Mouse (Mus musculus): ENCODE results near the gene Gtpbp3. TPM values are rescaled to one million over a fixed set of nuclear protein-coding genes. Genes with fewer than 3 reads are reported as not detected.
A peak's percentile ranks its signal among the peaks of the same experiment; 100 is the strongest.

Gene Gtpbp3
- polyA plus RNA-seq, 1 experiment from 2014 or later: 14.8 TPM

- Histone ChIP-seq H3K4me2 (ENCODE audit: low read depth, low read length) (no peak overlapping the region), H3K27me3 (ENCODE audit: control insufficient read depth, insufficient read depth, low read length) (no peaks in the 10 kb centered on the region), H3K36me3 (ENCODE audit: control insufficient read depth, insufficient read depth, low read length) (no peaks in the 10 kb centered on the region), H3K4me1 (ENCODE audit: control insufficient read depth, insufficient read depth, low read length) (peaks cover 10% of the 10 kb centered on the region), H3K9me3 (replicated peaks; ENCODE audit: control insufficient read depth, low read length) (no peaks in the 10 kb centered on the region), H3K4me3 (replicated peaks; ENCODE audit: low read length) (no peak overlapping the region), H3K9ac (ENCODE audit: low read length) (peak overlapping the region; percentile 84; the same call in 1 of the 2 replicates), H3K27ac (ENCODE audit: low read length) (no peak overlapping the region)
- WGBS: 89% methylated on average over 25 of the region's 25 CpGs
- ATAC-seq (ENCODE audit: insufficient read depth, low FRiP score): no peak
Measured at GRCm38 (mm10) chr8:71474785-71475701, 12.9 kb upstream of the Gtpbp3 start.

GRCm38 (mm10) chr8:71475702-71476075 lies 12.2 kb upstream of the Gtpbp3 start:
- no peak for ATAC-seq (ENCODE audit: insufficient read depth, low FRiP score)
- no peaks in the 10 kb centered on the region for H3K9me3 ChIP-seq (replicated peaks; ENCODE audit: control insufficient read depth, low read length)
- peak overlapping the region; percentile 83 for H3K4me2 ChIP-seq (ENCODE audit: low read depth, low read length)
- H3K4me3 ChIP-seq (replicated peaks; ENCODE audit: low read length): peak overlapping the region; percentile 62
- H3K9ac ChIP-seq (ENCODE audit: low read length): peak overlapping the region; percentile 84
- 21% methylated on average over 4 of the region's 4 CpGs for WGBS
- no peaks in the 10 kb centered on the region for H3K27me3 ChIP-seq (ENCODE audit: control insufficient read depth, insufficient read depth, low read length)
- peaks cover 4% of the 10 kb centered on the region for H3K4me1 ChIP-seq (ENCODE audit: control insufficient read depth, insufficient read depth, low read length)
- peak overlapping the region; percentile 77; the same call in 1 of the 2 replicates for H3K27ac ChIP-seq (ENCODE audit: low read length)
- H3K36me3 ChIP-seq (ENCODE audit: control insufficient read depth, insufficient read depth, low read length): no peaks in the 10 kb centered on the region

GRCm38 (mm10) chr8:71476099-71476940 lies 11.6 kb upstream of the Gtpbp3 start:
- Histone ChIP-seq H3K4me3 (replicated peaks; ENCODE audit: low read length) (peak overlapping the region; percentile 62), H3K36me3 (ENCODE audit: control insufficient read depth, insufficient read depth, low read length) (no peaks in the 10 kb centered on the region)
- under 1% methylated on average over 115 of the region's 121 CpGs for WGBS

DNA sequence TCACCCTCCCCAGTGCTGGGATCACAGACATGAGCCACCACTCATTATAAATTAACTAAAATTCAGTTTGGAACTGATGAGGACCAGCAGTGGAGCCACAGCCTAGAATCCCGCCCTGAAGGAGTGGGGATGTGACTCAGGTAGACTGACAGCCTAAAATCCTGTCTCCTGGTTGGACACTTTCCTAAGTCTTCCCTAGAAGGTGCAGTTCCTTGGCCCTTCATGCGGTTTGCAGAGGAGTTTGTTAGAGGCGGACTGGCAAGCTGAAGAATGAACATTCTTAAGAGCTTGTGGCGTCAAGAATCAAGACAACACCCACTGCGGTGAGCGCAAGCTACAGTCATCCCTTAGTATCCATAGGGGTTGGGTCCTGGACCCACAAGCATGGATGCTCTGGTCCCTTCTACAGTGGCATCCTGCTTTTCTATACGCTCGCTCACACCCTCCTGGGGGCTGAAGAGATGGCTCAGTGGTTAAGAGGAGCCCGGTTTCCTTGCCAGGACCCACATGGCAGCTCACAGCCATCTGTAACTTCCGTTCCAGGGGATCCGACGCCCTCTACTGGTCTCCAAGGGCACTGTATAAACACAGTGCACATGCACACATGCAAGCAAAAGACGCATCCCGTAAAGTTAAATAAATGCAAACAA lies 10.6 kb upstream of the Gtpbp3 start:
- no peak overlapping the region for H3K27ac ChIP-seq (ENCODE audit: low read length)
- H3K27me3 ChIP-seq (ENCODE audit: control insufficient read depth, insufficient read depth, low read length): no peaks in the 10 kb centered on the region
- peak overlapping the region; percentile 62 for H3K4me3 ChIP-seq (replicated peaks; ENCODE audit: low read length)
- H3K9ac ChIP-seq (ENCODE audit: low read length): peak overlapping the region; percentile 84
- no peaks in the 10 kb centered on the region for H3K9me3 ChIP-seq (replicated peaks; ENCODE audit: control insufficient read depth, low read length)
- H3K4me1 ChIP-seq (ENCODE audit: control insufficient read depth, insufficient read depth, low read length): peaks cover 4% of the 10 kb centered on the region
- H3K36me3 ChIP-seq (ENCODE audit: control insufficient read depth, insufficient read depth, low read length): no peaks in the 10 kb centered on the region
- peak overlapping the region; percentile 83 for H3K4me2 ChIP-seq (ENCODE audit: low read depth, low read length)
- WGBS: 55% methylated on average over 14 of the region's 14 CpGs
- no peak for ATAC-seq (ENCODE audit: insufficient read depth, low FRiP score)

More at GRCm38 (mm10) chr8:71476099-71476940, 11.6 kb upstream of the Gtpbp3 start:
- Histone ChIP-seq H3K9me3 (replicated peaks; ENCODE audit: control insufficient read depth, low read length) (no peaks in the 10 kb centered on the region), H3K27ac (ENCODE audit: low read length) (peak overlapping the region; percentile 77), H3K4me2 (ENCODE audit: low read depth, low read length) (peak overlapping the region; percentile 83), H3K4me1 (ENCODE audit: control insufficient read depth, insufficient read depth, low read length) (peaks cover 4% of the 10 kb centered on the region), H3K9ac (ENCODE audit: low read length) (peak overlapping the region; percentile 84), H3K27me3 (ENCODE audit: control insufficient read depth, insufficient read depth, low read length) (no peaks in the 10 kb centered on the region)
- peak; percentile 82 for ATAC-seq (ENCODE audit: insufficient read depth, low FRiP score)

- no peaks in the 10 kb centered on the region for H3K36me3 ChIP-seq (ENCODE audit: control insufficient read depth, insufficient read depth, low read length)
- ATAC-seq (ENCODE audit: insufficient read depth, low FRiP score): no peak
- WGBS: 86% methylated on average over 11 of the region's 11 CpGs
Measured at GRCm38 (mm10) chr8:71478943-71479342, 9.0 kb upstream of the Gtpbp3 start.

DNA sequence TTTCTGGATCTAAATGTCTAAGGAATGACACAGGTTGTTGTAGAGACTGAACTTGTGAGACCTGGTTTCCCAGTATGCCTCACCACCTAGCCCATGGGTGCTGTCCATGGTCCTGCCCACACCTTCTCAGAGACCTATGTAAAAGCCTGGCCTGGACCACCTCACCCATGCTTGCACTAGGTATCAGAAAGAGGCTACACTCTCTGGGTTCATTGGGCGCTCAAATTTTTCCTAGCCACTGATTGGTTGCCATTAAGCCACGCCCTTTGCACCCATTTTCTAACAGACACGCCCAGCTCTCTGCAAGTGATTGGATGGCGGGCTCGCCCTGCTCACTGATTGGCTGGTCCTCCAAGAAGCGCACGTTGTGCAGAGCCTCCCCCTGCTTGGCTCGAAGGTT lies 4.0 kb upstream of the Gtpbp3 start:
- ATAC-seq (ENCODE audit: insufficient read depth, low FRiP score): no peak
- H3K27me3 ChIP-seq (ENCODE audit: control insufficient read depth, insufficient read depth, low read length): no peaks in the 10 kb centered on the region
- H3K27ac ChIP-seq (ENCODE audit: low read length): no peak overlapping the region
- H3K4me2 ChIP-seq (ENCODE audit: low read depth, low read length): no peak overlapping the region
- no peaks in the 10 kb centered on the region for H3K9me3 ChIP-seq (replicated peaks; ENCODE audit: control insufficient read depth, low read length)
- WGBS: 50% methylated on average over 8 of the region's 8 CpGs
- H3K9ac ChIP-seq (ENCODE audit: low read length): no peak overlapping the region
- no peaks in the 10 kb centered on the region for H3K36me3 ChIP-seq (ENCODE audit: control insufficient read depth, insufficient read depth, low read length)
- no peak overlapping the region for H3K4me3 ChIP-seq (replicated peaks; ENCODE audit: low read length)
- H3K4me1 ChIP-seq (ENCODE audit: control insufficient read depth, insufficient read depth, low read length): peaks cover 14% of the 10 kb centered on the region

More at GRCm38 (mm10) chr8:71478943-71479342, 9.0 kb upstream of the Gtpbp3 start:
- H3K9ac ChIP-seq (ENCODE audit: low read length): no peak overlapping the region
- H3K27ac ChIP-seq (ENCODE audit: low read length): no peak overlapping the region
- H3K4me3 ChIP-seq (replicated peaks; ENCODE audit: low read length): no peak overlapping the region
- H3K9me3 ChIP-seq (replicated peaks; ENCODE audit: control insufficient read depth, low read length): no peaks in the 10 kb centered on the region
- H3K4me2 ChIP-seq (ENCODE audit: low read depth, low read length): no peak overlapping the region
- H3K27me3 ChIP-seq (ENCODE audit: control insufficient read depth, insufficient read depth, low read length): no peaks in the 10 kb centered on the region
- H3K4me1 ChIP-seq (ENCODE audit: control insufficient read depth, insufficient read depth, low read length): peaks cover 4% of the 10 kb centered on the region

DNA sequence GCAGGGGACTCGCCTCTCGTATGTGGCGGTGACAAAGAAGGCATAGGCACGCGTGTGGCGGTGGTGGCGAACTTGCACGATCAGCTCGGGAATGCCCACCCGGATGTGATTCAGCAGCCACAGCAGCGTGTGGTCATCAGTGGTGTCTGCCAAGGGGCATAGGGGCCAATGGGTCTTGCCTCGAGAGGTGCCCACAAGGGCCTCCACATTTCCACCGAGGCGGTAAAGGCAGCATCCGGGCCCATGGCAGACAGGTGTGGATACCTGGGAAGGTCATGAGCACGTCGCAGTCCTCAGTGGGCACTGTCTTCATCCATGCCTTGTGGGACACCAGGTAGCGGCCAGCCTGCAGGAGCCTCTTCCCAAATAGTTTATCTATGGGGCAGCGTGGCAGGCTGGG lies 3.2 kb upstream of the Gtpbp3 start:
- Histone ChIP-seq H3K4me1 (ENCODE audit: control insufficient read depth, insufficient read depth, low read length) (peaks cover 22% of the 10 kb centered on the region), H3K27ac (ENCODE audit: low read length) (no peak overlapping the region), H3K4me3 (replicated peaks; ENCODE audit: low read length) (no peak overlapping the region), H3K27me3 (ENCODE audit: control insufficient read depth, insufficient read depth, low read length) (no peaks in the 10 kb centered on the region), H3K9me3 (replicated peaks; ENCODE audit: control insufficient read depth, low read length) (no peaks in the 10 kb centered on the region), H3K4me2 (ENCODE audit: low read depth, low read length) (peak overlapping the region; percentile 89; the same call in 1 of the 2 replicates), H3K9ac (ENCODE audit: low read length) (0 out of 2 replicates have a peak overlapping the region, but pooled peaks have one; percentile 92), H3K36me3 (ENCODE audit: control insufficient read depth, insufficient read depth, low read length) (no peaks in the 10 kb centered on the region)
- 96% methylated on average over 19 of the region's 19 CpGs for WGBS
- ATAC-seq (ENCODE audit: insufficient read depth, low FRiP score): no peak

DNA sequence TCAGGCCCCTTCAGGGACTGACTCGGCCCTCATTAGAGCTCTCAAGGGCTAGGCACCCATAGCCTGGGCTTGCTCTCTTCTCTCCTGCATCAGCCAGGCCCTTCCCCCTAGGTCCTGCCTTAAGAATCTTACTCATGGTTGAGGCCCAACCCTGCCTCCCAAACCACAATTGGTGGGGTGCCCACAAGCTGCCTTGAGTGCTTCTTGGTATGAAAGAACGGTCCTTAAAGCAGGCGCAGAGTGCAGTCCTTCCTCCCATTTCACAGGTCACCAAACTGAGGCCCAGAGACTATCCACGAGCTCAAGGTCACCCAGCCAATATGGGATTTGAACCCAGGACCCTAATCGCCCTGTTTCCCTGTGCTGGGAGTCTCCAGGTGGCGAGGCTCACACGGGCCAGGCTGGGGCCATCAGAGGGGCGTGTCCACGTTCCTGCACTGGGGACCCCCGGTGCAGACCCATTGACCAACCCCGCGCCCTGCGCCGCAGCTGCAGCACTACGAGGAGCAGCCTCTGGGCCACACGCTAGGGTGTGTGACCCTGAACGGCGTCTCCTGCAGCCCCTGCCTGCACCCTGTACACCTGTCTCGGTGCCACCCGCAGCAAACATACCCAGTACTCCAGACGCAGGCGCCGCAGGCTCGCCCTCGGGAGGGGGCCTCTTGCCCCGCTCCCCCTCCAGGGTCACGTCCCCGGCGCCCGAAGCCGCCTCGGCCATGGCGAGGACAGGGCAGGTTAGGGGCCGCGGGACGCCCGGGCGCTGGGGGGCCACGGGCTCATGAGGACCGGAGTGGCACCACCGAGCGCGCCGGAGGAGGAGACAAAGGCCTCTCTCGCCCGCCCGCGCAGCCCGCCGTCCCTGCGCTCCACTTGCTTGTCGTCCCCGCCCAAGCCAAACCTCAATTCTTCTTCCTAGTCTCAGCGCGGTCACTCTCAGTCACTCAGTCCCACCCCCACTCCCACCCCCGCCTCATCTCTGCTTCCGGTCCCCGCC lies 2.5 kb upstream of the Gtpbp3 start, which contains the start of gene Ano8:
Gene Ano8, minus strand, starts transcription at position 822 of the 994 bp plus-strand sequence.
- Histone ChIP-seq H3K9me3 (replicated peaks; ENCODE audit: control insufficient read depth, low read length) (no peaks in the 10 kb centered on the region), H3K4me1 (ENCODE audit: control insufficient read depth, insufficient read depth, low read length) (peaks cover 24% of the 10 kb centered on the region), H3K4me3 (replicated peaks; ENCODE audit: low read length) (peak within 1 kb of the TSS; percentile 83), H3K36me3 (ENCODE audit: control insufficient read depth, insufficient read depth, low read length) (no peaks in the 10 kb centered on the region), H3K4me2 (ENCODE audit: low read depth, low read length) (peak within 1 kb of the TSS; percentile 89), H3K9ac (ENCODE audit: low read length) (peak within 1 kb of the TSS; percentile 92), H3K27me3 (ENCODE audit: control insufficient read depth, insufficient read depth, low read length) (no peaks in the 10 kb centered on the region), H3K27ac (ENCODE audit: low read length) (peak within 1 kb of the TSS; percentile 53; the same call in 1 of the 2 replicates)
- WGBS: 4% methylated on average over 57 of the region's 58 CpGs
- ATAC-seq (ENCODE audit: insufficient read depth, low FRiP score): peak; percentile 70; the same call in 1 of the 2 replicates

Data from stomach, embryonic 16.5 days (tissue).